Mouse (Mus musculus) forebrain, embryonic 10.5 days (tissue): Measurements from ENCODE around the gene Sacs. TPM values are rescaled to one million over a fixed set of nuclear protein-coding genes. Genes with fewer than 3 reads are reported as not detected.
"Not testable (repeated sequence)": the region's sequence is repeated elsewhere in the genome, so short reads cannot be mapped to it uniquely, and the experiment has no call there.

Experiments
- DNase-seq: peaks from one replicate; pipeline ENCODE4 v3.0.0-alpha.2; 2017; ENCODE audit warnings: low spot score; ENCODE audit errors: extremely low spot score
- H3K27ac ChIP-seq: fragments of 300-500 bp; sonication (generic); 2 replicates; pipeline ENCODE4 v1.5.1; 2016; ENCODE audit warnings: mild to moderate bottlenecking
- H3K27me3 ChIP-seq: fragments of 300-500 bp; sonication (generic); 2 replicates; pipeline ENCODE4 v1.6.1; 2016; ENCODE audit warnings: mild to moderate bottlenecking; ENCODE audit not compliant: poor library complexity, severe bottlenecking
- H3K36me3 ChIP-seq: fragments of 300-500 bp; sonication (generic); replicated peaks from 2 replicates; pipeline ENCODE4 v1.6.1; 2016; ENCODE audit warnings: mild to moderate bottlenecking, moderate library complexity
- H3K4me1 ChIP-seq: fragments of 300-500 bp; sonication (generic); 2 replicates; pipeline ENCODE4 v1.6.1; 2016
- H3K4me3 ChIP-seq: fragments of 300-500 bp; sonication (generic); 2 replicates; pipeline ENCODE4 v1.5.1; 2016; ENCODE audit warnings: mild to moderate bottlenecking, moderate library complexity
- H3K9me3 ChIP-seq: fragments of 300-500 bp; sonication (generic); 2 replicates; pipeline ENCODE4 v1.6.1; 2016; ENCODE audit warnings: mild to moderate bottlenecking, moderate library complexity
- WGBS: fragments of 180-500 bp; shearing (Covaris S2); methylation state at CpG from one replicate; pipeline ENCODE4 v1.1.7; 2016; 5-methylcytosine and 5-hydroxymethylcytosine counted together
- polyA plus RNA-seq: library from polyadenylated mRNA; unstranded; fragments of >200 nt; fragmentation: Nextera tagmentation; extraction: Ambion mirVana; gene quantifications from 2 replicates; pipeline ENCODE4 v1.2.1, GENCODE M21; 2016

Gene Sacs
- polyA plus RNA-seq, 1 experiment from 2014 or later, result 3.4 TPM

DNA sequence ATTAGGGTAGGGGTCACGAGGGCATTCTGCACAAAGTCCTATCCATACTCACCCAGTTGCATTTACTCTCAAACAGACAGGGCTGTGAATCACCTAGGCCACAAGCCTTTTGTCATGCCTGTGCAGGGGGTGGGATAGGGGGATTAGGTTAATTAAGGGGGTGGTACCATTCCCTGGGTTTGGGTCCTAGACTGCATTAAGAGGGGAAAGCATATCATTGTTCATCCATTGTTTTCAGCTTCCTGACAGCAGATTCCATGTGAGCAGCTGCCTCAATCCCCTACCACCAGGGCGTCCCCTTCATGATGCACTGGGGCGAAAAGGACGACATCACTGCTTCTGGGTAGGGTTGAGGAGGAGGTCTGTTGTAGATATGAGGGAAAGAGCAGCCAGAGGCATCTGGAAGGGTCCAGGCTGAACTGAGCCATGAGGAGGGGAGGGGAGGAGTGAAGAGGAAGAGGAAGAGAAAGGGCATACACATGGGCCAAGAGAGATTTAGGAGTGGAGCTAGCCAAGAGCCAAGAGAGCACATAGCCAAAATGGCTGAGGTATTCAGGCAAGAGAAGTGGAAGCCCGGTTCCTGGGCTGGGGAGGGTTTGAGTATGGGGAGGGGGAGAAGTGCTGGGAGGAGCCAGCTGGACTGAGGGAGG lies 3.8 kb upstream of the Sacs start:
- H3K27me3 ChIP-seq, result peaks cover 29% of the 10 kb centered on the region
- no peaks in the 10 kb centered on the region for H3K9me3 ChIP-seq
- 22% methylated on average over 5 of the region's 5 CpGs for WGBS
- H3K27ac ChIP-seq, result no peak overlapping the region
- H3K4me3 ChIP-seq, result no peak overlapping the region
- DNase-seq, result no peak
- H3K4me1 ChIP-seq, result peaks cover 26% of the 10 kb centered on the region
- no peaks in the 10 kb centered on the region for H3K36me3 ChIP-seq

DNA sequence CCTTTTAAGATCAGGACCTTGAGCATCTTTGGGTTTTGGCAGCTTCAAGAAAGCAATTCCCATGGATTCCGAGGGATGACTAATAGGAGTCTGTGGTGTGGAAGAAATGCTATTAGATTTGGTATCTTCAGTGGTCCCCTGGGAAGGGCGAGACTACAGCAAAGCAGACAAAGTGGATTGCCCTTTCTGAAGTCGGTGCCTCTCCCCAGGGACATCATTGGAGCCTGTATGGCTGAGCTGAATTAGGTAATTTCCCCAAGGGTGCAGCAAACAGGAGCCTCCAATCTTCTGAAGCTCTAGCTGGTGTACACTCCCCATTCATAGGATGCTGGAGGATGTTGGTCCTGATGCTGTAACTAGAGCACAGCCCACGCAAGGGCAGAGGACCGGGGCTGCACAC lies 847 bp upstream of the Sacs start:
- WGBS, result 64% methylated on average over 5 of the region's 5 CpGs
- Histone ChIP-seq H3K4me1 (peaks cover 26% of the 10 kb centered on the region), H3K9me3 (no peaks in the 10 kb centered on the region), H3K27ac (no peak overlapping the region), H3K36me3 (no peaks in the 10 kb centered on the region), H3K4me3 (no peak overlapping the region), H3K27me3 (peaks cover 40% of the 10 kb centered on the region)
- no peak for DNase-seq

DNA sequence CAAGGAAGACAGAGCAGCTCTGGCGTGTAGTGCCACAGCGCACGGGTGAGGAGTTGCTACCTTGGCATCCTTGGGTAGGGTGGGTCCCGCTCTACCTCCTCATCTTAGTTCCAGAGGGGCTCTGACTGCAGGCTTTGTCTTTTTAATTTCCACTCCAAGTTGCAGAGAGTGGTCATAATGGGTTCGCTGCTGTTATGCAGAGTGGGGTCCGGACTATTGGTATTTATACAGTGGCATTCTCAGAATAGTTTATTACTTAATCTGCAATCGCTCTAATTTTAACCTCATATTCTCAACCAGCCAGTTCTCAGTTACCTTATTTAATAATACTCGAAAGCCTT lies 440 bp downstream of the Sacs start:
- peaks cover 33% of the 10 kb centered on the region for H3K4me1 ChIP-seq
- no peaks in the 10 kb centered on the region for H3K9me3 ChIP-seq
- H3K27me3 ChIP-seq, result peaks cover 35% of the 10 kb centered on the region
- 20% methylated on average over 8 of the region's 8 CpGs for WGBS
- no peak for DNase-seq
- peak overlapping the region; percentile 59 for H3K4me3 ChIP-seq
- H3K36me3 ChIP-seq, result no peaks in the 10 kb centered on the region
- H3K27ac ChIP-seq, result peak overlapping the region; percentile 81

DNA sequence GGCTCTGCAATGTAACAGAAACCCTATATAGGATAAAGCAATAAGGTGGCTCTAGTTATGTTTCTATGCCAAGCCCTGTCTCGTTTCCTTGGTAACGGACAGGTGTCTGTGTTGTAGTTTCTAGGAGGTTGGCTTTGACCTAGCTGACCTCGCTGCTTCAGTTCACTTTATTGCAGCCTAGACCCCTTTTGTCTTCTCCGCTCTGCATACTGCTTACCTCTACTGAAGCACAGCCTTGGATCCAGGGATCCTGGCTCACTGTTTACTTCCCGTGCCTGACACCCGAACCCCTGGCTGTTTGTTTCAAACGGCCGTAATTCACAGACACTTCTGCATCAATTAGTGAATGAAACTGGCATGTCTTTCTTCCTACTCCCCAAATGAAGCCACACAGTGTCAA lies 5.1 kb downstream of the Sacs start:
- Histone ChIP-seq H3K4me1 (peaks cover 16% of the 10 kb centered on the region), H3K27ac (no peak overlapping the region), H3K9me3 (no peaks in the 10 kb centered on the region), H3K27me3 (peaks cover 22% of the 10 kb centered on the region), H3K4me3 (no peak overlapping the region), H3K36me3 (no peaks in the 10 kb centered on the region)
- WGBS, result 83% methylated on average over 8 of the region's 8 CpGs
- DNase-seq, result no peak

DNA sequence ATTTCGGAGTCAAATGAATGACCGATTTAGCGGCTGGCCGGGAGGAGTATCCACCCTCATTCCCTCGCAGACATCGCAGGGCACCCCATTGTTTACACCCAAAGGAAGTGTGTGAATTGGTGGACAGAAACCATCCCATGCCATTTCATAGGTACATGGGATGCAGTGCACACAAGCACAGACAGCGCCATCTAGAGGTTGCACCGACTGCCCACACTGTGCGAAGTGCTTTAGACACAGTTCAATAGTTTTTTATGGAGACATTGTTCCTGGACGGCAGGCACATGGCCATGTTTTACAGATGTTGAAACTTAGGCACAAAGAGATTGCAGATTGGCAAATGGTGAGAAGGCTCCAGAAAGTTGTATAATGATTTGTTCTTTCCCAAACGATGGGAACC lies 5.6 kb downstream of the Sacs start:
- peak; percentile 36 for DNase-seq
- WGBS, result 40% methylated on average over 11 of the region's 11 CpGs
- H3K9me3 ChIP-seq, result no peaks in the 10 kb centered on the region
- peaks cover 12% of the 10 kb centered on the region for H3K4me1 ChIP-seq
- H3K27ac ChIP-seq, result no peak overlapping the region
- H3K27me3 ChIP-seq, result peaks cover 17% of the 10 kb centered on the region
- no peak overlapping the region for H3K4me3 ChIP-seq
- H3K36me3 ChIP-seq, result no peaks in the 10 kb centered on the region

DNA sequence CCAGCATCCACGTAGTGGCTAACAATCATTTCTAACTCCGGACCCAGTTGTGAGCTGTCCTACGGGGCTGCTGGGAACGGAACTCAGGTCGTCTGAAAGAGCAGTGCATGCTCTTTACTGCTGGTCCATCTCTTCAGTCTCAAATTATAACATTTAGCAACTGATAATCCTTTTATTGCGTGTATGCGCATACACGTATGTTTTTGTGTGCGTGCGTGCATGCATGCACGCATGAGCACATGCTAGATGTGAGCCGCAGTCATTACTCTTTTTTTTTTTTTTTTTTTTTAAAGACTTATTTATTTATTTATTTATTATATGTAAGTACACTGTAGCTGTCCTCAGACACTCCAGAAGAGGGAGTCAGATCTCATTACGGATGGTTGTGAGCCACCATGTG lies 12.2 kb downstream of the Sacs start:
- not testable (repeated sequence) for H3K9me3 ChIP-seq, H3K4me3 ChIP-seq, DNase-seq, H3K4me1 ChIP-seq, H3K36me3 ChIP-seq, H3K27me3 ChIP-seq, H3K27ac ChIP-seq
- 93% methylated on average over 13 of the region's 13 CpGs for WGBS

DNA sequence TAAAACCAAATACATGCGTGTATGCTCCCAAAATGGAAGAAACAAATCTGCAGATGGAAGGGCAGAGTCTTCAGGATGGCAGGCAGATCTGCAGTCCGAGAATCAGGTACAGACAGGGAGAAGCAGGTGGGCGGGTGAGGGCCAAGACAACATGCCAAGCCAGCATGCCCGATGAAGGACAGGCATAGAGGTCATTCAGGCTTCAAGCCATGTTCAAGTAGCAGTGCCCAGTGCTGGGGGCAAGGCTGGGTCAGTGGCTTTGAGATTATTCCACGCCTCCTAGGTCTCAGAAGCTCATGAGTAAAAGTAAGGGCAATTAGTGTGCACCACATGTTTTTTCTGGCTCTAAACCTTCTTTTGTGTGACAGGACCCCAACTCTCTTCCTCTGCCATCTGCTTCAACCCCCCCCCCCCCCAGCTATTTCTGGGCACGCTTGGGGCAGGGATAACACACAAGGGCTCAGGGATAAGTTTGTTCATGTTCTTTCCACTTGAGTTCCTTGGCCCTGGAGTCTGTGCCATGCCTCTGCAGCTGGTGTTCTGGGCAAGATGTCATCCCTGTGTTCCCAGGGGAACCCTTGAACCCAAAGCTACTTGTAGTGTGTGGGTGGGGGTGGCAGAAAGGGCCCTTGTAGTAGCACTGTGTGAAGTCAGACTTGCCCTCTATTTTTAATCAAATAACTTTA lies 16.8 kb downstream of the Sacs start:
- H3K36me3 ChIP-seq, result no peaks in the 10 kb centered on the region
- 85% methylated on average over 6 of the region's 6 CpGs for WGBS
- no peaks in the 10 kb centered on the region for H3K27me3 ChIP-seq
- no peak overlapping the region for H3K27ac ChIP-seq
- H3K4me3 ChIP-seq, result no peak overlapping the region
- no peaks in the 10 kb centered on the region for H3K4me1 ChIP-seq
- H3K9me3 ChIP-seq, result no peaks in the 10 kb centered on the region
- DNase-seq, result no peak

DNA sequence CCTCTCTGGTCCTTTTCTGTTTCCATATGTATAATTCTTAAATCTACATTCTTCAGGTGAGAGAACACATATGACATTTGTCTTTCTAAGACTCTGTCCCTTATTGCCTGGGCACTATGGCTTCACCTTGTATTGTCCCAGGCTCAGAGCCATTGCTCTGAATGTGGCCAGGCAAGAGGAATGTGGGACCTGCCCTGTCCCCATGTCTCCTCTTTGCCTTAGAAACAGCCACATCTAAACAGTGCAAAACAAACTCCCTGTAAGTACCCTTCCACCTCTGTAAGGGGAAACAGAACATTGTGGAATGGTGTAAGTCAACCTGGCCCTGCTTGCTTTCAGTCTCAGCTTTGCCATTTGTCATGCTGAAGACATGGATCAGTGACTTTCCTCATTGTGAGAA lies 17.4 kb downstream of the Sacs start:
- Histone ChIP-seq H3K4me3 (no peak overlapping the region), H3K27ac (no peak overlapping the region), H3K36me3 (no peaks in the 10 kb centered on the region), H3K27me3 (no peaks in the 10 kb centered on the region), H3K4me1 (0 out of 2 replicates have a peak, but pooled peaks cover 5% of the 10 kb centered on the region), H3K9me3 (no peaks in the 10 kb centered on the region)
- no peak for DNase-seq

DNA sequence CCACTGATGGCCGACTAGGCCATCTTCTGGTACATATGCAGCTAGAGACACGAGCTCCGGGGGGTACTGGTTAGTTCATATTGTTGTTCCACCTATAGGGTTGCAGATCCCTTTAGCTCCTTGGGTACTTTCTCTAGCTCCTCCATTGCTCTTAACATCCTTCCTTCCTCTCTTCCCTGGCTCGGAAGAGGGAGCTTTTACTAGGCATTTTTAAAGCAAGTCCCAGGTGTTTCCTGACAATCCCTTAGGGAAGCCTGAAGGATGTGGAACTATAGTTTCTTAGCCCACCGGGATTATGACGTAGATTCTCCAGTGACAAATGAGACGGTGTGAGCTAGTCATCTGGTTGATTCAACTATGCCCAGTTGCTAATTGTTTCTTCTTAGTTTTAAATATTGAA lies 19.2 kb downstream of the Sacs start:
- not testable (repeated sequence) for H3K27me3 ChIP-seq, H3K27ac ChIP-seq, DNase-seq, H3K36me3 ChIP-seq, H3K9me3 ChIP-seq, H3K4me3 ChIP-seq
- peaks cover 11% of the 10 kb centered on the region; the same call in 1 of the 2 replicates for H3K4me1 ChIP-seq
- 80% methylated on average over 7 of the region's 7 CpGs for WGBS

DNA sequence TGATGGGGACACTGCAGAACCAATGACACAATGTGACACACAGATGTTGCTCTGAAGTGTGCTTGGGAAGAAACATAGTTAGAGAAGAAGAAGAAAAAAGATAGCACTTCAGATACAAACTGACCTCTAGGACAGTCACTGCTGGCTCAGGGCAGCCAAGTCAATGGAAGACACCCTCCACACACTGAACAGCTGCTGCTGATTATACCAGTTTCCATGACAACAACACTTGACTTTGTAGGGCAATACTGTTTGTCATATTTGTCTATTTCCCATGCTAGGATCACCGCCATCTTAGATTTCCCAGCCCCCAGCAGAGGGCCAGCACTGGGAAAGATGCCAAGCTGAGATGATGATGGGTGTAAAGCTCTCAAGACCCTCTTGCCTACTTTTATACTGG lies 22.7 kb downstream of the Sacs start:
- WGBS, result 78% methylated on average over 1 of the region's 1 CpGs
- H3K9me3 ChIP-seq, result no peaks in the 10 kb centered on the region
- H3K36me3 ChIP-seq, result no peaks in the 10 kb centered on the region
- H3K27ac ChIP-seq, result no peak overlapping the region
- no peak overlapping the region for H3K4me3 ChIP-seq
- H3K27me3 ChIP-seq, result no peaks in the 10 kb centered on the region
- peaks cover 11% of the 10 kb centered on the region; the same call in 1 of the 2 replicates for H3K4me1 ChIP-seq
- DNase-seq, result no peak

DNA sequence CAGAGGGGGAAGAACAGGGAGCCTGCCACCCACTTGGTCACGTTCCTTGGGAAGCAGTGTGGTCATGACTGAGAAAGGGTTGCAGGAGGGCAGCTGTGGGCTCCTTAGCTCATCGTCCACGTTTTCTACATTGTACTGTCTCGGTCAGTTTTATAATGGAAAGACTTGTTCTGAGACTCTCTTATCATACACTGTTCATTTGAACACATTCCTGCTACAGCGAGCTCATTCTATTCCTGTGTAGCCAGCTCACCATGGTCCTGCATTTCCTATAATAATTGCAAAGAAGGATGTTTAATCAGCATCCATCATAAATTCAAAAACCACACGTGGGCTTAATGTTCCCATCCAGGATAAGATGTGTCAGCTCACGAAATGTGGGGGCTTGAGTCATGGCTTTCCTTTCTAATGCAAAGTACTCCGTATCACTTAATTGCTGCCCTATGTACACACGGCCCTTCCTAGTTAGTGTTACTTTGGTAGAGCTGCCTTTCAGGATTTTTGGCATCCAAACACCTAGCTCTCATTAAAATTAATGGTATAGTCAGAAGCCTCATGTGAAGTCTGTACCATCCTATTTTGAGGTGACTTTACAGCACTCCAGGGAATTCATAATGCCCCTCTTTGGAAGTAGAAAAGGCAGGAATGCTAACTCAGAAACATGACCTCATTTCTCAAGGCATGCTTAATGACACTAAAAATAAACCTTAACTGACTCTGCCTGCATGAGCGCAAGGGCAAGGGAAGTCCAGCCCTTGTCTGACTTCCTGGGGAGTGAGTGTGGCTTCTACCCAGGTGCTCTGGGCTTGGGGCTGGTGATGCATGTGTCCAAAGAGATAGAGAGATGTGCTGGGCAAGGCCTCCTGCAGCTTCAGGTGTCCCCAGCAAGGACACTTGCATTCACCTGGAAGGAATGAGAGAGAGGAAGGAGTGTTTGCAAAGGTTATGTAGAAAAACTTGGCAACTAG lies 23.4 kb downstream of the Sacs start:
- no peak overlapping the region for H3K27ac ChIP-seq
- 82% methylated on average over 10 of the region's 10 CpGs for WGBS

DNA sequence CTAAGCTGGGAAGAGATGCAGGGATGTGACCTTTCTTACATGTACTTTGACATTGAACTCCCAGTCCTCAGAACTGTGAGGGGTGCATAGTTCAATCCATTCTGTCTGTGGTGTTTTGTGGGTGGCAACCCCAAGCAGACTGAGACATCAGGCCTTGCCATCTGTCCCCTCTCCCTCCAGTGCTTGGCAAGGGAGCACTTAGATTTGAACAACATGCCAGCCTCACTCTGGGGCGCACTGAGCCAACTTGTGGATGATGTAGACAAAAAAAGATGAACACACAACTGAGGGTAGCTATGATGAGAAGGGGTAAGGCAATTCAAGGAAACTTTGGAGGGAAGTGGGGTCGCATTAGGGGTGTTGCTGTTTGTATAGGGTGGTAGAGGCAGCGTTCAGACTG lies 26.2 kb downstream of the Sacs start:
- no peaks in the 10 kb centered on the region for H3K9me3 ChIP-seq
- no peak overlapping the region for H3K4me3 ChIP-seq
- no peak overlapping the region for H3K27ac ChIP-seq
- 88% methylated on average over 3 of the region's 3 CpGs for WGBS
- no peaks in the 10 kb centered on the region for H3K36me3 ChIP-seq
- H3K4me1 ChIP-seq, result peaks cover 11% of the 10 kb centered on the region; the same call in 1 of the 2 replicates
- peaks cover 21% of the 10 kb centered on the region; the same call in 1 of the 2 replicates for H3K27me3 ChIP-seq
- DNase-seq, result no peak

More for the DNA sequence above, 23.4 kb downstream of the Sacs start:
- Histone ChIP-seq H3K4me1 (peaks cover 11% of the 10 kb centered on the region; the same call in 1 of the 2 replicates), H3K27me3 (no peaks in the 10 kb centered on the region), H3K4me3 (no peak overlapping the region), H3K36me3 (no peaks in the 10 kb centered on the region), H3K9me3 (no peaks in the 10 kb centered on the region)
- DNase-seq, result no peak

DNA sequence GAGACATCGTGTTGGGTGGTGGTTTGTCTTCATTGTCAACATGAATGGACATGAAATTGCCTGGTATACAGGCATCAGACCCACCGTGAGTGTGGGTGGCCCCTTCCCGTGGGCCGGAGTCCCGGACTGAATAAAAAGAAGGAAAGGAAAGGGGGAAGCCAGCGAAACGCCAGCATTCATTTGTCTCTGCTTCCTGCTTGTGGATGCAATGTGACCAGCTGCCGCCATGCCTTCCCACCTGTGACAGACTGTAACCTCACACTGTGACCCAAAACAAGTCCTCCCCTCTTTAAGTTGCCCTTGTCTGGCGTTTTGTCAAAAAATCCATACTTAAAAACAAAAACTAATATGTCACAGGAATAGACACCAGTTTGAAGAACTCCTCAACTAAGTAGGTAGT lies 27.7 kb downstream of the Sacs start:
- Histone ChIP-seq H3K36me3 (no peaks in the 10 kb centered on the region), H3K9me3 (no peaks in the 10 kb centered on the region), H3K4me1 (peaks cover 3% of the 10 kb centered on the region; the same call in 1 of the 2 replicates), H3K27me3 (peaks cover 22% of the 10 kb centered on the region; the same call in 1 of the 2 replicates), H3K4me3 (no peak overlapping the region), H3K27ac (no peak overlapping the region)
- no peak for DNase-seq
- 88% methylated on average over 9 of the region's 9 CpGs for WGBS
